Mouse (Mus musculus) MEL (cell line): ENCODE measurements around the gene Itgb3. TPM values are rescaled to one million over a fixed set of nuclear protein-coding genes. Genes with fewer than 3 reads are reported as not detected.

Source experiments
- DNase-seq: peaks from one replicate; pipeline ENCODE4 v3.0.0; 2011; ENCODE audit warnings: low read depth, low spot score
- H3K27ac ChIP-seq: 2 replicates; pipeline ENCODE4 v1.5.1; 2012; ENCODE audit warnings: low read depth, mild to moderate bottlenecking, control low read depth, low read length, moderate library complexity; ENCODE audit not compliant: control insufficient read depth
- H3K27me3 ChIP-seq, 2 experiments: fragments of 150-350 bp in 1 of 2; sonication (generic) in 1 of 2; 2 replicates each; pipeline ENCODE4 v1.6.1; 2012; ENCODE audit warnings: low read length in 2 of 2, mild to moderate bottlenecking in 2 of 2, improper control_type of control experiment in 1 of 2, moderate library complexity in 1 of 2; ENCODE audit not compliant: insufficient read depth in 2 of 2, control insufficient read depth in 1 of 2
- H3K36me3 ChIP-seq, 2 experiments: 2 replicates each; pipeline ENCODE4 v1.6.1; 2012 to 2014; ENCODE audit warnings: low read length in 2 of 2, improper control_type of control experiment in 1 of 2, inconsistent platforms in 1 of 2, mild to moderate bottlenecking in 1 of 2; ENCODE audit not compliant: insufficient read depth in 2 of 2, control insufficient read depth in 1 of 2
- H3K4me1 ChIP-seq, 2 experiments: fragments of 150-350 bp in 1 of 2; sonication (generic) in 1 of 2; 2 replicates each; pipeline ENCODE4 v1.6.1; 2012; ENCODE audit warnings: low read length in 2 of 2, improper control_type of control experiment in 1 of 2, mild to moderate bottlenecking in 1 of 2; ENCODE audit not compliant: insufficient read depth in 2 of 2, control insufficient read depth in 1 of 2
- H3K4me3 ChIP-seq, 2 experiments: fragments of 150-350 bp in 1 of 2; sonication (generic) in 1 of 2; 2 replicates each; pipeline ENCODE4 v1.5.1; 2012; ENCODE audit warnings: low read depth in 2 of 2, low read length in 2 of 2, mild to moderate bottlenecking in 2 of 2, moderate library complexity in 2 of 2, control low read depth in 1 of 2, improper control_type of control experiment in 1 of 2; ENCODE audit not compliant: control insufficient read depth in 1 of 2, insufficient read depth in 1 of 2
- H3K79me2 ChIP-seq: 2 replicates; pipeline ENCODE4 v1.6.1; 2012; ENCODE audit warnings: mild to moderate bottlenecking, low read length, moderate library complexity; ENCODE audit not compliant: control insufficient read depth, poor library complexity, insufficient read depth
- H3K9ac ChIP-seq: 2 replicates; pipeline ENCODE4 v1.6.1; 2012; ENCODE audit warnings: low read depth, mild to moderate bottlenecking, control low read depth, low read length, moderate library complexity; ENCODE audit not compliant: control insufficient read depth, poor library complexity, severe bottlenecking
- H3K9me3 ChIP-seq: fragments of 150-350 bp; sonication (generic); replicated peaks from 2 replicates; pipeline ENCODE4 v1.6.1; 2012; ENCODE audit warnings: mild to moderate bottlenecking, low read length, improper control_type of control experiment, moderate library complexity; ENCODE audit not compliant: insufficient read depth
- BHLHE40 ChIP-seq: IDR thresholded peaks from 2 replicates; pipeline ENCODE4 v1.6.1; 2012; ENCODE audit warnings: low read depth, mild to moderate bottlenecking, inconsistent platforms, low read length, improper control_type of control experiment, borderline replicate concordance
- CTCF ChIP-seq, 3 experiments: IDR thresholded peaks in 2 of 3; conservative IDR thresholded peaks in 1 of 3; 2 replicates each; pipeline ENCODE4 v1.5.1; 2011 to 2012; ENCODE audit warnings: low read length in 3 of 3, low read depth in 2 of 3, mild to moderate bottlenecking in 2 of 3, improper control_type of control experiment in 1 of 3, inconsistent platforms in 1 of 3, mixed read lengths in 1 of 3, moderate library complexity in 1 of 3; ENCODE audit not compliant: control insufficient read depth in 1 of 3, insufficient read depth in 1 of 3, poor library complexity in 1 of 3, severe bottlenecking in 1 of 3
- E2F4 ChIP-seq: IDR thresholded peaks from 2 replicates; pipeline ENCODE4 v1.6.1; 2011; ENCODE audit warnings: low read depth, low read length, improper control_type of control experiment, borderline replicate concordance
- GATA1 ChIP-seq: IDR thresholded peaks from 2 replicates; pipeline ENCODE4 v1.6.1; 2011; ENCODE audit warnings: low read depth, low read length, improper control_type of control experiment
- HCFC1 ChIP-seq: IDR thresholded peaks from 2 replicates; pipeline ENCODE4 v1.6.1; 2012; ENCODE audit warnings: low read depth, mild to moderate bottlenecking, inconsistent platforms, low read length, improper control_type of control experiment, moderate library complexity
- JUND ChIP-seq: IDR thresholded peaks from 2 replicates; pipeline ENCODE4 v1.6.1; 2011; ENCODE audit warnings: low read depth, mild to moderate bottlenecking, improper control_type of control experiment, low read length
- KAT2A ChIP-seq: conservative IDR thresholded peaks from 2 replicates; pipeline ENCODE4 v1.6.1; 2012; ENCODE audit warnings: low read depth, low read length, improper control_type of control experiment, inconsistent platforms
- MAFK ChIP-seq: IDR thresholded peaks from 2 replicates; pipeline ENCODE4 v1.6.1; 2011; ENCODE audit warnings: low read depth, mild to moderate bottlenecking, low read length, improper control_type of control experiment, borderline replicate concordance
- MAX ChIP-seq: IDR thresholded peaks from 2 replicates; pipeline ENCODE4 v1.6.1; 2011; ENCODE audit warnings: low read length, improper control_type of control experiment
- MEF2A ChIP-seq: IDR thresholded peaks from 2 replicates; pipeline ENCODE4 v1.6.1; 2014; ENCODE audit warnings: low read depth, mild to moderate bottlenecking, inconsistent platforms, low read length, improper control_type of control experiment; ENCODE audit not compliant: poor library complexity, insufficient replicate concordance, severe bottlenecking; ENCODE audit errors: extremely low read depth
- MYB ChIP-seq: IDR thresholded peaks from 2 replicates; pipeline ENCODE4 v1.6.1; 2011; ENCODE audit warnings: mild to moderate bottlenecking, low read depth, low read length, improper control_type of control experiment
- MYC ChIP-seq: IDR thresholded peaks from 2 replicates; pipeline ENCODE4 v1.6.1; 2011; ENCODE audit warnings: low read depth, mild to moderate bottlenecking, low read length, improper control_type of control experiment, moderate library complexity
- POLR2A ChIP-seq, 2 experiments: IDR thresholded peaks; 2 replicates each; pipeline ENCODE4 v1.6.1; 2011 to 2012; ENCODE audit warnings: low read length in 2 of 2, mild to moderate bottlenecking in 2 of 2, control low read depth in 1 of 2, improper control_type of control experiment in 1 of 2, low read depth in 1 of 2, moderate library complexity in 1 of 2; ENCODE audit not compliant: control insufficient read depth in 1 of 2, insufficient read depth in 1 of 2, poor library complexity in 1 of 2
- POLR2AphosphoS2 ChIP-seq: IDR thresholded peaks from 2 replicates; pipeline ENCODE4 v1.6.1; 2011; ENCODE audit warnings: low read length, improper control_type of control experiment
- RAD21 ChIP-seq: IDR thresholded peaks from 2 replicates; pipeline ENCODE4 v1.6.1; 2011; ENCODE audit warnings: mild to moderate bottlenecking, low read depth, low read length, improper control_type of control experiment
- RCOR1 ChIP-seq: IDR thresholded peaks from 2 replicates; pipeline ENCODE4 v1.6.1; 2012; ENCODE audit warnings: low read depth, mild to moderate bottlenecking, inconsistent platforms, low read length, improper control_type of control experiment
- SMC3 ChIP-seq: IDR thresholded peaks from 2 replicates; pipeline ENCODE4 v1.6.1; 2011; ENCODE audit warnings: low read depth, low read length, improper control_type of control experiment
- TCF12 ChIP-seq: IDR thresholded peaks from 2 replicates; pipeline ENCODE4 v1.6.1; 2014; ENCODE audit warnings: low read depth, mild to moderate bottlenecking, inconsistent platforms, low read length, improper control_type of control experiment, moderate library complexity
- UBTF ChIP-seq: IDR thresholded peaks from 2 replicates; pipeline ENCODE4 v1.6.1; 2012; ENCODE audit warnings: low read depth, mild to moderate bottlenecking, inconsistent platforms, low read length, improper control_type of control experiment, moderate library complexity, borderline replicate concordance; ENCODE audit not compliant: insufficient read depth
- ZC3H11A ChIP-seq: IDR thresholded peaks from 2 replicates; pipeline ENCODE4 v1.6.1; 2012; ENCODE audit warnings: low read depth, mild to moderate bottlenecking, inconsistent platforms, low read length, improper control_type of control experiment
- ZKSCAN1 ChIP-seq: IDR thresholded peaks from 2 replicates; pipeline ENCODE4 v1.6.1; 2012; ENCODE audit warnings: low read depth, mild to moderate bottlenecking, inconsistent platforms, low read length, improper control_type of control experiment, moderate library complexity
- polyA plus RNA-seq, 2 experiments: library from polyadenylated mRNA; stranded (reverse) in 1 of 2; unstranded in 1 of 2; fragments of >175 nt in 1 of 2; fragments of >200 nt in 1 of 2; gene quantifications; 2 replicates each; pipeline versions ENCODE4 v1.2.1 to v1.2.4; 2012; ENCODE audit warnings: low replicate concordance in 2 of 2, low read depth in 1 of 2; ENCODE audit not compliant: insufficient read length in 2 of 2, insufficient read depth in 1 of 2, missing spikeins in 1 of 2
- total RNA-seq: library from RNA; depleted of rRNA; stranded (reverse); fragments of 300-350 nt; gene quantifications from 2 replicates; pipeline ENCODE4 v1.2.3, GENCODE M21; 2012

Itgb3 gene
- total and polyA plus RNA-seq, 3 experiments = 0.08 to 0.32 TPM; not detected in 1

DNA sequence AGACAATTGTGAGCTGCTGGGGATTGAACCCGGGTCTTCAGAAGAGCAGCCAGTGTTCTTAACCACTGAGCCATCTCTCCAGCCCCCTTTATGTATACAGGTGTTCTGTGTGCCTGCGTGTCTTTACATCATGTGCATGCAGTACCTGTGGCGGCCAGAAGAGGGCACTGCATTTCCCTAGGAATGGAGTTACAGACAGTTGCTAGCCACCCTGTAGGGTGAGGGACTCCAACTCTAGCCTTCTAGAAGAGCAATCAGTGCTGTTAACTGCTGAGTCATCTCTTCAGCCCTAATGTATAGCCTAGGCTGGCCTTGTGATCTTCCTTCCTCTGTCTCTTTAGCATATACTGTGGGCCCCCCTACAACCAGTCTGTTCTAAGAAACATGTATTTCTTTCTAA lies 40.8 kb downstream of the Itgb3 start:
- DNase-seq = peak; percentile 71
- no peaks in the 10 kb centered on the region for H3K4me1 ChIP-seq

DNA sequence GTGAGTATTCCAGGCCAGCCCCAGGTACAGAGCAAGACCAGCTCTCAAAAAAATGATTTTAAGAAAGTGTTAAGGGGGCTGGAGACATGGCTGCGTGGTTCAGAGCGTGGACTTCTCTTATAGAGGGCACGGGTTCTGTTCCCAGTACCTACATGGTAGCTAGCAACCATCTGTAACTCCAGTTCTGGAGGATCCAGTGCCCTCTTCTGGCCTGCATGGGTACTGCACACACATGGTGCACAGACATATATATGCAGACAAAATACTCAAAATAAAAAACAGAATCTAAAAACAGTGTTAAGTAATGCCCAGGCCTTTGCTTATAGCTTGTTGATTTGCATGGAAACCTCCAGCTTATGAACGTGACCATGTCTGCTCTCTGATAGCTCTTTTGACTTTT lies 52.8 kb downstream of the Itgb3 start:
- peaks cover 0 to 10% of the 10 kb centered on the region in 2 experiments; a peak in 2 of 4 replicates for H3K36me3 ChIP-seq
- H3K79me2 ChIP-seq = no peaks in the 10 kb centered on the region
- peak overlapping the region; percentile 54 for H3K27ac ChIP-seq
- no peak overlapping the region for H3K9ac ChIP-seq
- H3K4me3 ChIP-seq = 0 out of 4 replicates have a peak overlapping the region, but pooled peaks of 1 of the 2 experiments have one; percentile 0
- H3K27me3 ChIP-seq = no peaks in the 10 kb centered on the region
- H3K4me1 ChIP-seq = peaks cover 6 to 29% of the 10 kb centered on the region in 2 experiments; a peak in 3 of 4 replicates
- no peaks in the 10 kb centered on the region for H3K9me3 ChIP-seq
- DNase-seq = peak; percentile 60
- no peak for TF ChIP-seq MAX
- TF ChIP-seq POLR2AphosphoS2 = no peak
- TF ChIP-seq MYB = no peak
- no peak for TF ChIP-seq HCFC1
- TF ChIP-seq POLR2A (IDR thresholded peaks at IDR 0.05; ENCODE audit: control insufficient read depth in 1 of 2, insufficient read depth in 1 of 2, low read depth in 1 of 2, low read length in 2 of 2, poor library complexity in 1 of 2) = no peak
- no peak for TF ChIP-seq UBTF
- no peak for TF ChIP-seq GATA1
- TF ChIP-seq BHLHE40 = no peak
- no peak for TF ChIP-seq RCOR1
- TF ChIP-seq JUND = no peak
- no peak for TF ChIP-seq ZKSCAN1
- TF ChIP-seq SMC3 = peak; percentile 33; the same call in 1 of the 2 replicates
- no peak for TF ChIP-seq MYC
- TF ChIP-seq ZC3H11A = no peak; the same call in 1 of the 2 replicates
- no peak for TF ChIP-seq MEF2A
- TF ChIP-seq RAD21 = peak; percentile 6; the same call in 1 of the 2 replicates
- no peak for TF ChIP-seq KAT2A
- TF ChIP-seq CTCF (IDR thresholded peaks at IDR 0.05 in 2 of 3, conservative IDR thresholded peaks at IDR 0.05 in 1 of 3; ENCODE audit: control insufficient read depth in 1 of 3, insufficient read depth in 1 of 3, low read depth in 2 of 3, low read length in 3 of 3, poor library complexity in 1 of 3, severe bottlenecking in 1 of 3) = peak; percentile 50 to 60 (median 60)
- no peak for TF ChIP-seq MAFK

More for the DNA sequence above, 40.8 kb downstream of the Itgb3 start:
- Histone ChIP-seq H3K27ac (no peak overlapping the region), H3K9ac (no peak overlapping the region), H3K36me3 (no peaks in the 10 kb centered on the region), H3K9me3 (no peaks in the 10 kb centered on the region), H3K4me3 (no peak overlapping the region), H3K79me2 (no peaks in the 10 kb centered on the region), H3K27me3 (no peaks in the 10 kb centered on the region)
- TF ChIP-seq HCFC1 (no peak), ZC3H11A (peak; percentile 41; the same call in 1 of the 2 replicates), CTCF (IDR thresholded peaks at IDR 0.05 in 2 of 3, conservative IDR thresholded peaks at IDR 0.05 in 1 of 3; ENCODE audit: control insufficient read depth in 1 of 3, insufficient read depth in 1 of 3, low read depth in 2 of 3, low read length in 3 of 3, poor library complexity in 1 of 3, severe bottlenecking in 1 of 3) (peak; percentile 70 to 94 (median 88)), TCF12 (no peak), E2F4 (no peak), ZKSCAN1 (no peak), RAD21 (peak; percentile 35), SMC3 (peak; percentile 64)
